Mouse (Mus musculus) layer of hippocampus, postnatal 14 days (tissue): ENCODE results near the gene Npnt. TPM values are rescaled to one million over a fixed set of nuclear protein-coding genes. Genes with fewer than 3 reads are reported as not detected.

Experiments used
- DNase-seq, 2 experiments: peaks; one replicate each; pipeline ENCODE4 v3.0.0; 2021 to 2022; ENCODE audit warnings: low spot score in 2 of 2, mixed read lengths in 1 of 2
- total RNA-seq, 2 experiments: library from RNA; stranded (reverse); gene quantifications; 2 replicates each; pipeline ENCODE4 v1.2.3; 2021

Gene Npnt
- total RNA-seq, 2 experiments from 2014 or later = 14.4 to 17.6 TPM

DNA sequence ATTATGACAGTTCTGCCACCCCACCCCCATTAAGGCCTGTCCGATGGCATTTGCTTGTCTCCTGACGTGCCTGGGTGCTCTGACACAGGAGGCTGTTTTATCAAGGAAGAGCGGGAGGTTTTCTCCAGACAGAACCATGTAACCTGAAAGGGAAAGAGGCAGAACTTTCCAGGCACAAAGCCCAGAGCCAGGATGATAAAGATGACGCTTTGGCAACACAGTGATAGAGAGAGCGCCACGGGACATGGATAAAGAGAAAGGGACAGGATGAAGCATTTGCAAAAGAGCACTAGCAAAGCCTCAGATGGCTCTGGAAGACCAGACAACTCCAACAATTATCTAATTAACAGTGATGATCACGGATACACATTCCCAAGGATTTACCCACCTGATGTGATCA lies 56.0 kb downstream of the Npnt start:
- no peak for DNase-seq

- DNase-seq = no peak
Measured at GRCm38 (mm10) chr3:132893676-132894075, 56.4 kb downstream of the Npnt start.

DNA sequence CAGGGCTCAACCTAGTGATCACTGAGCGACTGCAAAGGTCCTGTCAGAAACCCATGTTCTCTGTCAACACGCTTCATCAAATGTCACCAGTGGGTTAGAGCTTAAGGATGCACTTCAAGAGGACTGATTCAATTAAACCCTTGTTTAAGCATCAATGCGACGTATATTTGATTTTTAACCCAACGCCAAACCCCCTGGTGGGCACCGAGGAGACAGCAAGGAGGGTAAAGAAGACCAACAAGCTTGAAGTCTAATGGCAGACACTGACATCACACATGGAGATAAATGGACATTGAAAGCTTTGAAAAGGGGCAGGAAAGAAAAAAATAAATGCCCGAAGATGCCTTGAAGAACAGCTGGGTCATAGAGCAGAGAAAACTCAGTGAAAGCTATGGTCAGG lies 57.0 kb downstream of the Npnt start:
- DNase-seq = no peak

GRCm38 (mm10) chr3:132892481-132892880 lies 57.6 kb downstream of the Npnt start:
- DNase-seq = no peak

GRCm38 (mm10) chr3:132887074-132887848 lies 62.8 kb downstream of the Npnt start:
- no peak for DNase-seq

- DNase-seq = no peak
Measured at GRCm38 (mm10) chr3:132886419-132887050, 63.6 kb downstream of the Npnt start.

GRCm38 (mm10) chr3:132884459-132884858 lies 65.6 kb downstream of the Npnt start:
- no peak for DNase-seq

DNA sequence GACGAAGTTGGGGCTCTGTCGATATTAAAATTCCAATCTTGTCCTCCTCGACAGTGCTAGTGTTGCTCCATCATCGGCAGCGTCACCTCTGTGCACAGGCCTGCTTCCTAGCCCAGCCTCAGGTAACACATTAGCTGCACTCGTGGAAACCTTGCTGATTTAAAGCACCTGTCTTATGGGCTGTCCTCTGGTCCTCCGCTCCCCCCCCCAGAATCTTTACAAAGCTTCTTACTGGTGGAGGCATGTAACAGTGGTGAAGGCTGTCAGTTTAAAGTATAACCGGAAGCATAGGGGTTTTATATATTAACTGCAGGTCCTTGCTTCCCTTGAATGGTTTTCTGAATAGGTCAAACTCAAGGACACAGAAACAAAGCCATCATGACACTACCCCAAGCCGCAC lies 66.8 kb downstream of the Npnt start:
- no peak for DNase-seq

- DNase-seq = no peak
Measured at GRCm38 (mm10) chr3:132880826-132881225, 69.3 kb downstream of the Npnt start.

- DNase-seq = no peak
Measured at GRCm38 (mm10) chr3:132880361-132880760, 69.7 kb downstream of the Npnt start.

- no peak for DNase-seq
Measured at GRCm38 (mm10) chr3:132876933-132877676, 73.0 kb downstream of the Npnt start.

GRCm38 (mm10) chr3:132876011-132876708 lies 73.9 kb downstream of the Npnt start:
- no peak for DNase-seq

DNA sequence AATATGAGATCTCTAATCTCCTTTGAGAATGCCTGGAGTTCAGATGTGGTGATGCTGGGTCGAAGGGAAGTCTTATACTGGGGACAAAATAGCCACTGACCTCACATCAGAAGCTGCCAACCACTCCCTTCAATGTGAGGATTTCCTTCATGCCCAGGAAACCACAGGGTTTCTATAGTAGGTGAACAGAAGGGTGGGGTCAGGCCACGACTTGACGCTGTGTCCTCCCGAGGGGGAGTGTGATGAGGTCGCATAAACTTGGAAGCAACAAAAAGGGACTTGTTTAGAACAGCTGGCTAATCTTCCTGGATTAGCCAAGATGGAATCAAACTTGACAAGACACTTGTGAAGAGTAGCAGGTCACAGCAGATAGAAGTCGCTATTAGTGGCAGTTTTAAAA lies 76.8 kb downstream of the Npnt start:
- no peak for DNase-seq

GRCm38 (mm10) chr3:132871318-132871904 lies 78.7 kb downstream of the Npnt start:
- DNase-seq = no peak

DNA sequence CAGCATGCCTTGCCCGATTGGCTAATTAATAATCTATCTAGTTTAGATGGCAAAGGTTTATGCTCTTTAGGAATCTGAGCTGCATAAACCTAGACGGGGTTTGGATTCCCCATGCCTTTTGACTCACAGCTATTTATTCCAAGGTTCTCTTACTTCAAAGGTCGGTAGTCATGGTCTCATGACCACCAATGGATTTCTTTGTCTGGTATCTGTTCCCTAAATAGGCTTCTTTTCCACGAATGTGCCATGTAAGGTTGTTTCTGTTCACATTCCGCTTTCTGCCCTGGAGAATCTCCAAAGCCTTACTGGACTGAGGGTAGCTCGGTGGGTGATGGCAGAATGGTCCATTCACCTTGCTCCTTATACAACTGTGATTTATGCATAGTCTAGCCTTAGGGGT lies 80.0 kb downstream of the Npnt start:
- no peak for DNase-seq

DNA sequence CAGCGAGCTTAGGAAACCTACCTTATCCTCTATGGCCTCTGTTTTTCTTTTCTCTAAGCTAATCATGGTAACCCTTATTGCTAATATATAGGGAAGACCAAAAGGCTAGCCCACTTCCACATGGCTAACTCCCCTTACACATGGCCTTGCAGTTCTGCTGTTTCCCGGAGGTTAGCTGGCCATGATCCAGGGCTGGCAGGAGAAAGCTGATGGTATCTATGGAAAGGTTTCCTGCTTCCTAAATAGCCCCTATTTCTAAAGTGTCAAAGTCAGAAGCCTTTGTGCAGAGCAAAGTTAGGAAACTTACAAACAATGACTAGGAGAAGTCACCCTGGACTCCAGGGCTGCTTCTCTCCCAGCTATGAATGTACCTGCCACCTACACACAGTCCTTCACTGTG lies 81.3 kb downstream of the Npnt start:
- no peak for DNase-seq

DNA sequence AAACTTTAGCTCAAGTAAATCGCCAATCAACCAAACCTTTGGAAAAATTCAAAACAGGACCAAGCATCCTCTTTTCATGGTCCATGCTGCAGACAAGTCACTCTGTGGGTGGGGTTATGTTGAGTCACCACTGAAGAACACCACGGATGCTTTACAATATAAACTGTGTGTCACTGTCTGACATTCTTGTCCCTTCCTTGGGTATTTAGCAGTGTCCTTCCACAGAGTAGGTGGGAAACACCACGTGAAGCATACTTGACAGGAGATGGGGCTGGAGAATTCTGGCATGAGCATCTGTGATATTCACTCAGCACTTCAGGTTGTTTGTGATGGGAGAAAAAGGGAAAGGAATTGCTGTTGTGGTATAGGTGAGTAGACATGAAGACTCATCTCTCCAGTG lies 83.1 kb downstream of the Npnt start:
- no peak for DNase-seq

DNA sequence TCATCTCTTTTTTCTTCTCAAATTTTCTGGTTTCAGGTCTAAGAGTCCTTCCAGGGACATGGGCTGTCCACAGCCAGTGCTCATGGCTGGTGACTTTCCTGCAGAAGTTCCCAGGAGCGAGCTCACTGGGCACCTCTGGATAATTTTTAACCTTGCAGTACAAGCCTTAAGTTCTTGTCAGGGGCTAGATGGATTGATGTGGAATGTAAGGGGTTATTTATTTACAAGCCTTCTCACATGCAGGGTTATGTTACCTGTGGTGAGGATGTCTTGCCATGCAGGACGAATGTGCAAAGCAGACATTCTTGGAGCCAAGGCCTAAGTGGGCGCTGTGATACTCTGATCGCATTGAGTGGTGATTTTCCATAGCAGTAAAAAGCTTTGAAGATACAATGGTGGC lies 84.5 kb downstream of the Npnt start:
- DNase-seq = no peak

GRCm38 (mm10) chr3:132864986-132865385 lies 85.1 kb downstream of the Npnt start:
- no peak for DNase-seq

DNA sequence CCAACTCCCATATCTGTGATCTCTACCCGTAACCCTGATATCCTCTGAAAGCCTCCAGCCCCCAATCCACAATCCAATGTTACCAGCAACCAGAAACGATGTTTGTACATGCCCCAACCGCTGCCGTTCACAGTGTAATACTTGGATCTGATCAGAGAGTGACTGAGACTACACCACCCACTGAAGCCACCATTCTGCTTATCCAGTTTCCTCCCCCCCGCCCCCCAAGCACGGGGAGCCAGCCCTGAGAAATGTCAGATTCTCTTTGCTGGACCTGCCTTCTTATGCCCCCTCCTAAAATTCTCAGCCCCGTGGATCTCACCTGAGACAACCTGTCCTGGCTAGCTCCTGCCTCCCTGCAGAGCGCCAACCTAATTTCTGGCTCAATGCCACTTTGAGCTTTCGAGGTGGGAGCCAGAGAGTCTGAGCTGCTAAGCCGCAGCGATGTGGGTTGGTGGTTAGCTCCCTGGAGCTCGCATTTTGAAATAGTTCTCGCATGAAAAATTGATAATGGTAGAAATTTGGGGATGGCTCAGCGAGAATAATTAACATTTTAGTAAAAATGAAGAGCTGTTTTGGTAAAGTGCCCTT lies 85.7 kb downstream of the Npnt start:
- DNase-seq = no peak

DNA sequence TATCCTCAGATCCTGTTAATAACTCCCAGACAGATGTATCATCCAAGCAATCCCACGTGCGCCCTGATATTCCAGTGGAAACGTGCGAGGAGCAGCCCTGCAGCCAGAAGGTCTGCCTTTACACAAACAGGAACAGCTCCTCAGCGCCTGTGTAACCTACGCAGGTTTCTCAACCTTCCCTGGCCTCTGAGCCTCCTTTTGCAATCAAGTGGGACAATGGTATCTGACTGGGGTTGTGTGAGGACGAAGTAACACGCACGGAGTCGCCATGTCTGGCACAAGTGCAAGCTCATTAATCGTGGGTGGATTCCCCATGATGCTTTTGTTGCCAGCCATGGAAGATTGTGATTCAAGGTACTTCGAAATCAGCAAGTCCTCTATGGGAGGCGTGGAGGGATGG lies 86.2 kb downstream of the Npnt start:
- DNase-seq = no peak
